In genomic region chr2:33659288-33659629, GRCm38 (mm10) we compare ENCODE assay signal across 7 mouse cellular contexts. TPM values are rescaled to one million over a fixed set of nuclear protein-coding genes. Genes with fewer than 3 reads are reported as not detected.
DNase-seq lines count a peak whose midpoint lies in the region; ATAC-seq and TF ChIP-seq lines count a peak whose summit lies in the region.

No protein-coding gene starts in this region.

- no peaks in the 10 kb centered on the region for H3K9me3 ChIP-seq in E14TG2a.4 (ENCODE audit: low read length)
- H3K9me3 ChIP-seq in neural tube, embryonic 13.5 days: no peaks in the 10 kb centered on the region

- TF ChIP-seq CTCF in E14TG2a.4 (conservative IDR thresholded peaks at IDR 0.05; ENCODE audit: low read length): no peak
- TF ChIP-seq CTCF in layer of hippocampus, adult 2 months (conservative IDR thresholded peaks at IDR 0.05): no peak

- WGBS in neural tube, embryonic 13.5 days: 4% methylated on average over 7 of the region's 7 CpGs

- DNase-seq in adrenal gland, postnatal 36 days: peak; percentile 59 to 78
- DNase-seq in heart, postnatal 4 days: peak; percentile 37
- DNase-seq in liver: peak; percentile 52
- DNase-seq in spleen, postnatal 14 days (ENCODE audit: low spot score in 2 of 2): no peak
- no peak for DNase-seq in layer of hippocampus, adult 2 months (ENCODE audit: low spot score in 2 of 2)

- H3K4me3 ChIP-seq in E14TG2a.4 (replicated peaks; ENCODE audit: low read length): peak overlapping the region; percentile 24; the same call in 1 of the 2 replicates
- peak overlapping the region; percentile 17 for H3K4me3 ChIP-seq in neural tube, embryonic 13.5 days
- H3K4me3 ChIP-seq in layer of hippocampus, adult 2 months: no peak overlapping the region

- H3K4me1 ChIP-seq in E14TG2a.4 (replicated peaks; ENCODE audit: low read depth, low read length): peaks cover 14% of the 10 kb centered on the region
- peaks cover 6% of the 10 kb centered on the region; the same call in 1 of the 2 replicates for H3K4me1 ChIP-seq in neural tube, embryonic 13.5 days (replicated peaks)

- no peak for ATAC-seq in neural tube, embryonic 13.5 days (ENCODE audit: low read depth)

- H3K27me3 ChIP-seq in E14TG2a.4 (ENCODE audit: insufficient read depth, low read length): no peaks in the 10 kb centered on the region; the same call in 1 of the 2 replicates
- H3K27me3 ChIP-seq in neural tube, embryonic 13.5 days: no peaks in the 10 kb centered on the region

- H3K36me3 ChIP-seq in E14TG2a.4 (ENCODE audit: insufficient read depth, low read length): no peaks in the 10 kb centered on the region
- no peaks in the 10 kb centered on the region for H3K36me3 ChIP-seq in neural tube, embryonic 13.5 days

- H3K9ac ChIP-seq in neural tube, embryonic 13.5 days: 0 out of 2 replicates have a peak overlapping the region, but pooled peaks have one; percentile 17

- H3K4me2 ChIP-seq in neural tube, embryonic 13.5 days: peak overlapping the region; percentile 41

- H3K27ac ChIP-seq in neural tube, embryonic 13.5 days (replicated peaks): no peak overlapping the region
- no peak overlapping the region for H3K27ac ChIP-seq in layer of hippocampus, adult 2 months

RNA-seq across cellular contexts. Expression of gene Lmx1b, which starts 18.9 kb away (rescaled TPM):
- under 1 TPM in 1 of 2 experiments, not detected in 1; 0.07 TPM for total RNA-seq in adrenal gland, postnatal 36 days (2021)
- total RNA-seq in heart, postnatal 4 days (2021): under 1 TPM; 0.12 to 0.23 TPM
- 9.1 and 11.1 TPM in 2 replicates for polyA plus RNA-seq in neural tube, embryonic 13.5 days (2015; fragmentation: Nextera tagmentation; extraction: Ambion mirVana)
- under 1 TPM; 0.10 to 0.41 TPM for total RNA-seq in layer of hippocampus, adult 2 months (2021)

Comparison
In these comparisons a context has a peak if more than half of its experiments do, and no peak if none do; other contexts are left out.
1. DNase-seq: peak in adrenal gland, postnatal 36 days (2 of 2), heart, postnatal 4 days (single experiment) and liver (single experiment); none in spleen, postnatal 14 days (0 of 2) and layer of hippocampus, adult 2 months (0 of 2).